Mouse (Mus musculus): ENCODE measurements around the gene Rhbg. TPM values are rescaled to one million over a fixed set of nuclear protein-coding genes. Genes with fewer than 3 reads are reported as not detected.

The Rhbg gene
- polyA plus RNA-seq, 1 experiment from 2014 or later: 0.18 TPM

- peak overlapping the region; percentile 49 for H3K4me3 ChIP-seq (ENCODE audit: low read depth, low read length)
- WGBS: 19% methylated on average over 7 of the region's 7 CpGs
- peaks cover 13% of the 10 kb centered on the region for H3K27me3 ChIP-seq (ENCODE audit: control insufficient read depth, insufficient read depth, low read depth, low read length)
- peak overlapping the region; percentile 70 for H3K4me2 ChIP-seq (ENCODE audit: low read length)
- no peak for ATAC-seq
- H3K9ac ChIP-seq (ENCODE audit: low read depth, low read length): peak overlapping the region; percentile 83
- peak overlapping the region; percentile 80 for H3K27ac ChIP-seq (ENCODE audit: low read length)
- no peaks in the 10 kb centered on the region for H3K36me3 ChIP-seq (ENCODE audit: control insufficient read depth, insufficient read depth, low read length)
- peaks cover 30% of the 10 kb centered on the region for H3K4me1 ChIP-seq (ENCODE audit: control insufficient read depth, insufficient read depth, low read length)
- no peaks in the 10 kb centered on the region for H3K9me3 ChIP-seq (replicated peaks; ENCODE audit: control insufficient read depth, low read length, poor library complexity, severe bottlenecking)
Observed at GRCm38 (mm10) chr3:88216534-88217326, 37.8 kb downstream of the Rhbg start.

GRCm38 (mm10) chr3:88216116-88216515, 38.4 kb downstream of the Rhbg start:
- H3K9me3 ChIP-seq (replicated peaks; ENCODE audit: control insufficient read depth, low read length, poor library complexity, severe bottlenecking): no peaks in the 10 kb centered on the region
- peak overlapping the region; percentile 80 for H3K27ac ChIP-seq (ENCODE audit: low read length)
- 7% methylated on average over 6 of the region's 6 CpGs for WGBS
- no peaks in the 10 kb centered on the region for H3K36me3 ChIP-seq (ENCODE audit: control insufficient read depth, insufficient read depth, low read length)
- peak overlapping the region; percentile 83 for H3K9ac ChIP-seq (ENCODE audit: low read depth, low read length)
- H3K4me3 ChIP-seq (ENCODE audit: low read depth, low read length): peak overlapping the region; percentile 49
- H3K4me2 ChIP-seq (ENCODE audit: low read length): peak overlapping the region; percentile 70
- H3K27me3 ChIP-seq (ENCODE audit: control insufficient read depth, insufficient read depth, low read depth, low read length): peaks cover 13% of the 10 kb centered on the region
- no peak for ATAC-seq
- peaks cover 26% of the 10 kb centered on the region for H3K4me1 ChIP-seq (ENCODE audit: control insufficient read depth, insufficient read depth, low read length)

- Histone ChIP-seq H3K27me3 (ENCODE audit: control insufficient read depth, insufficient read depth, low read depth, low read length) (peaks cover 17% of the 10 kb centered on the region), H3K9me3 (replicated peaks; ENCODE audit: control insufficient read depth, low read length, poor library complexity, severe bottlenecking) (no peaks in the 10 kb centered on the region), H3K9ac (ENCODE audit: low read depth, low read length) (peak overlapping the region; percentile 83), H3K36me3 (ENCODE audit: control insufficient read depth, insufficient read depth, low read length) (no peaks in the 10 kb centered on the region), H3K4me2 (ENCODE audit: low read length) (peak overlapping the region; percentile 70), H3K4me1 (ENCODE audit: control insufficient read depth, insufficient read depth, low read length) (peaks cover 26% of the 10 kb centered on the region), H3K27ac (ENCODE audit: low read length) (peak overlapping the region; percentile 80), H3K4me3 (ENCODE audit: low read depth, low read length) (peak overlapping the region; percentile 49)
- no peak for ATAC-seq
- WGBS: 4% methylated on average over 23 of the region's 23 CpGs
Observed at GRCm38 (mm10) chr3:88215553-88216004, 38.9 kb downstream of the Rhbg start.

GRCm38 (mm10) chr3:88214971-88215552, 39.4 kb downstream of the Rhbg start:
- peak overlapping the region; percentile 49 for H3K4me3 ChIP-seq (ENCODE audit: low read depth, low read length)
- H3K4me1 ChIP-seq (ENCODE audit: control insufficient read depth, insufficient read depth, low read length): peaks cover 25% of the 10 kb centered on the region
- H3K9me3 ChIP-seq (replicated peaks; ENCODE audit: control insufficient read depth, low read length, poor library complexity, severe bottlenecking): no peaks in the 10 kb centered on the region
- no peaks in the 10 kb centered on the region for H3K36me3 ChIP-seq (ENCODE audit: control insufficient read depth, insufficient read depth, low read length)
- H3K27me3 ChIP-seq (ENCODE audit: control insufficient read depth, insufficient read depth, low read depth, low read length): peaks cover 22% of the 10 kb centered on the region
- 3% methylated on average over 43 of the region's 48 CpGs for WGBS
- peak overlapping the region; percentile 70 for H3K4me2 ChIP-seq (ENCODE audit: low read length)
- H3K9ac ChIP-seq (ENCODE audit: low read depth, low read length): peak overlapping the region; percentile 83
- 0 out of 2 replicates have a peak, but pooled peaks have one; percentile 9 for ATAC-seq
- peak overlapping the region; percentile 80 for H3K27ac ChIP-seq (ENCODE audit: low read length)

- 2% methylated on average over 42 of the region's 42 CpGs for WGBS
- Histone ChIP-seq H3K4me1 (ENCODE audit: control insufficient read depth, insufficient read depth, low read length) (peaks cover 25% of the 10 kb centered on the region), H3K4me3 (ENCODE audit: low read depth, low read length) (peak overlapping the region; percentile 49), H3K27me3 (ENCODE audit: control insufficient read depth, insufficient read depth, low read depth, low read length) (peaks cover 22% of the 10 kb centered on the region), H3K9me3 (replicated peaks; ENCODE audit: control insufficient read depth, low read length, poor library complexity, severe bottlenecking) (no peaks in the 10 kb centered on the region), H3K27ac (ENCODE audit: low read length) (peak overlapping the region; percentile 80), H3K36me3 (ENCODE audit: control insufficient read depth, insufficient read depth, low read length) (no peaks in the 10 kb centered on the region), H3K9ac (ENCODE audit: low read depth, low read length) (peak overlapping the region; percentile 83), H3K4me2 (ENCODE audit: low read length) (peak overlapping the region; percentile 70)
- peak; percentile 89 for ATAC-seq
Observed at GRCm38 (mm10) chr3:88214197-88214938, 40.1 kb downstream of the Rhbg start.

- no peaks in the 10 kb centered on the region for H3K36me3 ChIP-seq (ENCODE audit: control insufficient read depth, insufficient read depth, low read length)
- H3K4me1 ChIP-seq (ENCODE audit: control insufficient read depth, insufficient read depth, low read length): peaks cover 25% of the 10 kb centered on the region
- peak overlapping the region; percentile 70 for H3K4me2 ChIP-seq (ENCODE audit: low read length)
- peak overlapping the region; percentile 77 for H3K27ac ChIP-seq (ENCODE audit: low read length)
- WGBS: 13% methylated on average over 2 of the region's 2 CpGs
- ATAC-seq: no peak
- no peaks in the 10 kb centered on the region for H3K9me3 ChIP-seq (replicated peaks; ENCODE audit: control insufficient read depth, low read length, poor library complexity, severe bottlenecking)
- peak overlapping the region; percentile 53 for H3K9ac ChIP-seq (ENCODE audit: low read depth, low read length)
- peaks cover 18% of the 10 kb centered on the region for H3K27me3 ChIP-seq (ENCODE audit: control insufficient read depth, insufficient read depth, low read depth, low read length)
- H3K4me3 ChIP-seq (ENCODE audit: low read depth, low read length): peak overlapping the region; percentile 49
Observed at GRCm38 (mm10) chr3:88213019-88213418, 41.5 kb downstream of the Rhbg start.

- Histone ChIP-seq H3K27ac (ENCODE audit: low read length) (peak overlapping the region; percentile 94), H3K4me1 (ENCODE audit: control insufficient read depth, insufficient read depth, low read length) (peaks cover 25% of the 10 kb centered on the region), H3K9me3 (replicated peaks; ENCODE audit: control insufficient read depth, low read length, poor library complexity, severe bottlenecking) (no peaks in the 10 kb centered on the region), H3K9ac (ENCODE audit: low read depth, low read length) (no peak overlapping the region), H3K27me3 (ENCODE audit: control insufficient read depth, insufficient read depth, low read depth, low read length) (peaks cover 18% of the 10 kb centered on the region), H3K4me2 (ENCODE audit: low read length) (peak overlapping the region; percentile 61), H3K4me3 (ENCODE audit: low read depth, low read length) (peak overlapping the region; percentile 54), H3K36me3 (ENCODE audit: control insufficient read depth, insufficient read depth, low read length) (no peaks in the 10 kb centered on the region)
- WGBS: 10% methylated on average over 1 of the region's 1 CpGs
- no peak for ATAC-seq
Observed at GRCm38 (mm10) chr3:88212356-88212755, 42.2 kb downstream of the Rhbg start.

GRCm38 (mm10) chr3:88210918-88211317, 43.6 kb downstream of the Rhbg start:
- Histone ChIP-seq H3K4me1 (ENCODE audit: control insufficient read depth, insufficient read depth, low read length) (peaks cover 25% of the 10 kb centered on the region), H3K9ac (ENCODE audit: low read depth, low read length) (peak overlapping the region; percentile 87), H3K27ac (ENCODE audit: low read length) (peak overlapping the region; percentile 94), H3K27me3 (ENCODE audit: control insufficient read depth, insufficient read depth, low read depth, low read length) (peaks cover 18% of the 10 kb centered on the region), H3K36me3 (ENCODE audit: control insufficient read depth, insufficient read depth, low read length) (no peaks in the 10 kb centered on the region), H3K4me3 (ENCODE audit: low read depth, low read length) (peak overlapping the region; percentile 54), H3K9me3 (replicated peaks; ENCODE audit: control insufficient read depth, low read length, poor library complexity, severe bottlenecking) (no peaks in the 10 kb centered on the region), H3K4me2 (ENCODE audit: low read length) (peak overlapping the region; percentile 61)
- ATAC-seq: no peak
- 13% methylated on average over 2 of the region's 2 CpGs for WGBS

Data from midbrain, embryonic 16.5 days (tissue).